Mouse (Mus musculus): ENCODE results near the gene Cyp3a13. TPM values are rescaled to one million over a fixed set of nuclear protein-coding genes. Genes with fewer than 3 reads are reported as not detected.
"Not testable (repeated sequence)": the region's sequence is repeated elsewhere in the genome, so short reads cannot be mapped to it uniquely, and the experiment has no call there.

Cyp3a13 gene
- total RNA-seq, 1 experiment from 2014 or later: 7.7 TPM

DNA sequence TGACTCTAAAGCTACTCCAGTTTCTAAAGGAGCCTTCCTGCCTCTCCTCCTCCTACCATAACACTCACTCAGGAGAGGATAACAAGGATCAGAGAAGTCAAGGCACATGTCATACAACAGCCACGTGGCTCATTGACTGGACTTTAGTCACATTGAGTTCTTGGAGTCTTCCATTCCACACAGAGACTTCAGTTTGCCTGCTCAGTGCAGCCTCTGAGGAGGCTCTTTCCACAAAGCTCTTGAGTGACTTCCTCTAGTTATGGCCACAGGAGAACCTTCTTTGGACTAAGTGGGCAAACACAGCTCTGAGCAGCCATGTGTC, 49.1 kb downstream of the Cyp3a13 start:
- not testable (repeated sequence) for DNase-seq

DNA sequence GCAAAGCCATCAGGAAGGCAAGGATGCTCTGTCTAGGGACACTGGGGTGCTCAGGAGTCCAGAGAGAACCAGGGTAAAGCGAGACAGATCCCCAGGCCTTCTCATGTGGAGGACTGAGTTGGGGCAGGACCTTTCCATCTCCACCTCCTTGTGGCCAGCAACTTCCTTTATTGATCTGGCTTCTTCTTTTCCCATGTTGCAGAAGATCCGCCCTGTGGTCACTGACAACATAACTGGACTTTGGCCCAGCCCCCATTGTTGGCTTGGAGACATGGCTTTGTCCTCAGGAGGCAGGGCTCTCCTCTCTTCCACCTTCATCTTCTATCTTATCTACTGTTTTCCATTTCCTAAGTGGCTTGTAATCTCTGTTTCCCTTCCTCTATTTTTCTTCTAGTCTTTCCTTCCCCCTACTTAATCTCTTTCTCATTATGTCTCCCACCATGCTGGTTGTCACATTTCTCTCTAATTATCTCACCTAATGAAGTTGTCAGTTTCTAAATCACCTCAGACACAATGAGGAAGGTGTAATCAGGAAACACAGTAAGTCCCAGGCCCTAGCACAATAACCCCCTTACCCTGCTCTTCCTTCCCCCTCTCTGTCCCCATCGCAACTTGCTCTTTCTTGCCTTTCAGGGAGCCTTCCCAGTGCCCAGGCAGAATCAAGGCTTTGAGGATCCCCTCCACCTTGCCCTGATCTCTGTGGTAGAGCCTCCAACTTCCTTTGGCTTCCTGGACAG, 49.6 kb downstream of the Cyp3a13 start, which contains the start of gene Pilrb2:
Gene Pilrb2 (minus strand): TSS at position 172 of the 737 bp plus-strand sequence.
- not testable (repeated sequence) for DNase-seq

- DNase-seq: not testable (repeated sequence)
Measured at GRCm38 (mm10) chr5:137868600-137868999, 52.8 kb downstream of the Cyp3a13 start.

DNA sequence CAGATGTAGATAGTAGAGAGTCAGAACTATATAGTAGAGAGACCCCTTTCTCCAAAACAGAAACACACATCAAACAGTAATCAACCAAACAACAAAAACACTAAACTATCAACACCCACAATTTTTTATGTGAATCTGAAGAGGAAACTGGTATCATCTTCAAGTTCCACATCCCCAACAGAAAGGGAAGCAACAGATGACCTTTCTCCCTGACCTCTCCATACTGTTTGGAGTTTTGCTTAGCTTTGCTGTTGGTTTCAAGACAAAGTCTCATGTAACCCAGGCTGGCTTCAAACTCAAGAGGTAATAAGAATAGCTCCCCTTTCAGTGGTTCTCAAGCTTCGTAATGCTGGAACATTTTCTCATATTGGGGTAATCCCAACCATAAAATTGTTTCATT, 57.4 kb downstream of the Cyp3a13 start:
- not testable (repeated sequence) for DNase-seq

DNA sequence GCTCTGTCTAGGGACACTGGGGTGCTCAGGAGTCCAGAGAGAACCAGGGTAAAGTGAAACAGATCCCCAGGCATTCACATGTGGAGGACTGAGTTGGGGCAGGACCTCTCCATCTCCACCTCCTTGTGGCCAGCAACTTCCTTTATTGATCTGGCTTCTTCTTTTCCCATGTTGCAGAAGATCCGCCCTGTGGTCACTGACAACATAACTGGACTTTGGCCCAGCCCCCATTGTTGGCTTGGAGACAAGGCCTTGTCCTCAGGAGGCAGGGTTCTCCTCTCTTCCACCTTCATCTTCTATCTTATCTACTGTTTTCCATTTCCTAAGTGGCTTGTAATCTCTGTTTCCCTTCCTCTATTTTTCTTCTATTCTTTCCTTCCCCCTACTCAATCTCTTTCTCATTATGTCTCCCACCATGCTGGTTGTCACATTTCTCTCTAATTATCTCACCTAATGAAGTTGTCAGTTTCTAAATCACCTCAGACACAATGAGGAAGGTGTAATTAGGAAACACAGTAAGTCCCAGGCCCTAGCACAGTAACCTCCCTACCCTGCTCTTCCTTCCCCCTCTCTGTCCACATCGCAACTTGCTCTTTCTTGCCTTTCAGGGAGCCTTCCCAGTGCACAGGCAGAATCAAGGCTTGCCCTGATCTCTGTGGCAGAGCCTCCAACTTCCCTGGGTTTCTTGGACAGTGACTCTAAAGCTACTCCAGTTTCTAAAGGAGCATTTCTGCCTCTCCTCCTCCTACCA, 63.3 kb downstream of the Cyp3a13 start, which contains the start of gene Pilrb1:
Gene Pilrb1 (minus strand): TSS at position 147 of the 751 bp plus-strand sequence.
- DNase-seq: not testable (repeated sequence)

DNA sequence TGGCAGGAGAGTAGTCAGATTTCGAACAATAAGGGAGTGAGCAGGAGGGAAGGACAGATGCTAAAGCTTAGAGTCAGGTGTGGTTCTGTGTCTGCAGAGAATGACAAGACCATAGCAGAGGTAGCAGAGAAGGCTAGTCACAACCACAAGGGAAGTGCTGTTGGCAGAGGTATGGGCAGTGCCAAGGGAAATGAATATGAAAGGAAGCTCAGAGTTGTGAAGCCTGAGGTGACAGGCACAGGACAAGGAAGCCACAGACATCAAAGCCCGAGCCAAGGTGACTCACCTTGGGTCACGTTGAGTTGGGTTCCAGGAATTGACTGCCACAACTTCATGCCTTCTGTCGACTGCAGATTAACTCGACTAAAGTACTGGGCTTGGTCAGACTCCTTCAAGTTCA, 64.5 kb downstream of the Cyp3a13 start:
- peak; percentile 13 for DNase-seq

GRCm38 (mm10) chr5:137854907-137855306, 66.5 kb downstream of the Cyp3a13 start:
- not testable (repeated sequence) for DNase-seq

DNA sequence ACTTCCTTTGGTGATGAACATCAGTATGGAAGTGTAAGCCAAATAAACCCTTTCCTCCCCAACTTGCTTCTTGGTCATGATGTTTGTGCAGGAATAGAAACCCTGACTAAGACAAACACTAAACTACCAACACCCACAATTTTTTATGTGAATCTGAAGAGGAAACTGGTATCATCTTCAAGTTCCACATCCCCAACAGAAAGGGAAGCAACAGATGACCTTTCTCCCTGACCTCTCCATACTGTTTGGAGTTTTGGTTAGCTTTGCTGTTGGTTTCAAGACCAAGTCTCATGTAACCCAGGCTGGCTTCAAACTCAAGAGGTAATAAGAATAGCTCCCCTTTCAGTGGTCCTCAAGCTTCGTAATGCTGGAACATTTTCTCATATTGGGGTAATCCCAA, 71.1 kb downstream of the Cyp3a13 start:
- DNase-seq: not testable (repeated sequence)

Other genes starting within 250 kb of the Cyp3a13 start
- 22.9 and 25.3 TPM in 2 replicates for gene Agfg2, start 236.9 kb downstream of the Cyp3a13 start, total RNA-seq (2021)
- gene Nyap1, start 180.0 kb downstream of the Cyp3a13 start, total RNA-seq (2021): 3.6 and 5.9 TPM in 2 replicates
- gene Tsc22d4, start 175.9 kb downstream of the Cyp3a13 start, total RNA-seq (2021): 74.9 and 87.3 TPM in 2 replicates
- 20.4 and 21.9 TPM in 2 replicates for gene Ppp1r35, start 142.8 kb downstream of the Cyp3a13 start, total RNA-seq (2021)
- 41.5 and 46.7 TPM in 2 replicates for gene Mepce, start 134.0 kb downstream of the Cyp3a13 start, total RNA-seq (2021)
- gene Zcwpw1, start 133.8 kb downstream of the Cyp3a13 start, total RNA-seq (2021): 5.6 and 5.7 TPM in 2 replicates
- 1.2 and 2.9 TPM in 2 replicates for gene Pilra, start 85.3 kb downstream of the Cyp3a13 start, total RNA-seq (2021)
- gene Pilrb1, start 63.5 kb downstream of the Cyp3a13 start, total RNA-seq (2021): 0.67 and 1.6 TPM in 2 replicates
- gene Pilrb2, start 49.8 kb downstream of the Cyp3a13 start, total RNA-seq (2021): 0.45 and 0.70 TPM in 2 replicates
- 0.70 and 0.94 TPM in 2 replicates for gene Gjc3, start 41.5 kb upstream of the Cyp3a13 start, total RNA-seq (2021)
- 6.4 and 99.5 TPM in 2 replicates for gene Azgp1, start 59.9 kb upstream of the Cyp3a13 start, total RNA-seq (2021)
- gene Smok3a, start 99.6 kb upstream of the Cyp3a13 start, total RNA-seq (2021): not detected in 2 replicates
- not detected in 2 replicates for gene Smok3b, start 99.8 kb upstream of the Cyp3a13 start, total RNA-seq (2021)
- not detected in 2 replicates for gene Smok3c, start 131.6 kb upstream of the Cyp3a13 start, total RNA-seq (2021)
- 33.1 and 33.6 TPM in 2 replicates for gene Zkscan1, start 163.5 kb upstream of the Cyp3a13 start, total RNA-seq (2021)
- gene Zscan21, start 195.3 kb upstream of the Cyp3a13 start, total RNA-seq (2021): 16.7 and 17.2 TPM in 2 replicates
- gene Zfp113, start 234.1 kb upstream of the Cyp3a13 start, total RNA-seq (2021): 12.5 and 15.4 TPM in 2 replicates
- 149 and 153 TPM in 2 replicates for gene Cops6, start 239.5 kb upstream of the Cyp3a13 start, total RNA-seq (2021)

Measured in adrenal gland, postnatal 14 days (tissue).